Mouse (Mus musculus) liver, embryonic 14 days (tissue): ENCODE measurements around the gene B3galnt1. TPM values are rescaled to one million over a fixed set of nuclear protein-coding genes. Genes with fewer than 3 reads are reported as not detected.

Experiments
- polyA plus RNA-seq: library from polyadenylated mRNA; depleted of rRNA; stranded (reverse); fragments of >200 nt; gene quantifications from 2 replicates; pipeline ENCODE4 v1.2.3, GENCODE M21; 2012; rRNA removed

B3galnt1 gene
- 1.2 and 1.3 TPM in 2 replicates for polyA plus RNA-seq

DNA sequence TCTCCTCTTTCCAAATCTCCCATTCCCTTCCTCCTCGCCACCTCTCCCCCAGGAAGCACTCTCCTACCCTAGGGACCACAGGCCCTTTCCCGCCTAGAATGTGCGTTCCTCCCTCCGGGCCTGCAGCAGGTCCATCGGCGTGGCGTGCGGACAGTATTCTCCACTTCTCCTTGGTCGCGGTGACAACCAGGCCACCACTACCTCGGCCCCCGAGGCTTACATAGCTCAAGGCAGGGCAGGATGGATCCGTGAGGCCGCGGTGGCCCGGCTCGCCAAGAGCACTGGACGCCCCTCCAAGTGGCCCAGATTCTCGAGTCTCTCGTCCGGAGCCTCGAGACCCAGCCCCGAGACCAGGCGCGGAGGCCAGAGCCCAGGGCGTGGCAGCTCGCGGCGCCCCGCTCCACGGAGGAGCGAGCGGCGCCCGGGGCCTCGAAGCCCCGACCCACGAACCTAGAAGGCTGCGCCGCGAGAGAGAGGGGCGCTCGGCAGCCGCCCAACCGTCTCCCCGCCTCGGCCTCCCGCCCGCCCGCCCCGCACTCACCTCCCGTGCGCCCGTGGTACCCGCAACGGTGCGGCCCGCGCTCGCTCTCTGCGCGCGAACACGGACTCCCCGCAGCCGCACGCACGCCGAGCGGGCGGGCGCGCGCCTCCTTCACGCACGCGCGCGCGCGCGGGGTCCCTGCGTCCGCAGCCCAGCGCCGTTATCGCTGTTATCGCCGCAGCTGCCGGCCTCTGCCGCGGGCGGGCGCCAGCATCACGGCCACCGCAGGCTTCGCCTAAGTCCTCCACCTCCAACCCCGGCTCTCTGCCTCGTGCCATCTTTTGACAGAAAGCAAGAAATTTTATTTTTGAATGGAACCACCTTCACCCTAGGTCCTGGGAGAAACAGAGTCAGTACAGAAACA, at the start of gene B3galnt1:
Gene B3galnt1 (minus strand): TSS at position 700 of the 905 bp plus-strand sequence.

Other genes with a start within 250 kb of the B3galnt1 start
- gene Nmd3, start 123.0 kb upstream of the B3galnt1 start, polyA plus RNA-seq = 24.4 and 25.3 TPM in 2 replicates